Mouse (Mus musculus): ENCODE results near the gene Slc29a2.
A peak's percentile ranks its signal among the peaks of the same experiment; 100 is the strongest.

DNA sequence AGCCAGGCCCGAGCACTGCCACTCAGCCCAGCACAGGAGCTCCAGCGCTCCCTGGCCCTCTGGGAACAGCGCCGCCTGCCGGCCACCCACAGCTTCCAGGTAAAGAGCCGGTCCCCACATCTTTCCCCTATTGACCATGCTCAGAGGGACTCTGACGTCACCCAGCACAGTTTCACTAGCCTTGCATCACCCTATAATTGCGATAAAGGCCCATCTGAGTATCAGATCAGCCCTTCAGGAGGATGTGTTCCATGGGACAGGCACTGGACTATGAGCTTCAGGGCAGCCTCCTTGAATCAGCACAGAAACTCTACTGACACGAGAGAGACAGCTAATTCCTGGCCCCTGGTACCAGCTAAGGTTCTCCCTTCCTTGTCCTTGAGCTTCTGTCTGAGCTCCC lies 30.2 kb downstream of the Slc29a2 start:
- TF ChIP-seq CTCF (IDR thresholded peaks at IDR 0.05; ENCODE audit: insufficient read depth, low read length) = peak; percentile 54
- no peak for TF ChIP-seq POLR2A (IDR thresholded peaks at IDR 0.05; ENCODE audit: borderline replicate concordance, extremely low read depth, low read depth, low read length)
